Mouse (Mus musculus) neural tube, embryonic 14.5 days (tissue): ENCODE data around the gene Olfr102. TPM values are rescaled to one million over a fixed set of nuclear protein-coding genes. Genes with fewer than 3 reads are reported as not detected.

Source experiments
- ATAC-seq: fragments of 200-750 bp; cut with Nextera tagmentation; 2 replicates; pipeline ENCODE4 v1.8.0; 2017; ENCODE audit warnings: low read depth, mild to moderate bottlenecking, moderate TSS enrichment, moderate library complexity
- H3K27ac ChIP-seq: fragments of 300-500 bp; sonication (generic); 2 replicates; pipeline ENCODE4 v1.5.1; 2014; ENCODE audit warnings: low read depth, mild to moderate bottlenecking, control low read depth, low read length, moderate library complexity, mixed read lengths
- H3K27me3 ChIP-seq: fragments of 300-500 bp; sonication (generic); 2 replicates; pipeline ENCODE4 v1.6.1; 2014; ENCODE audit warnings: low read length; ENCODE audit not compliant: control insufficient read depth, insufficient read depth
- H3K36me3 ChIP-seq: fragments of 300-500 bp; sonication (generic); 2 replicates; pipeline ENCODE4 v1.6.1; 2014; ENCODE audit warnings: low read length, mixed read lengths; ENCODE audit not compliant: control insufficient read depth, insufficient read depth
- H3K4me1 ChIP-seq: fragments of 300-500 bp; sonication (generic); 2 replicates; pipeline ENCODE4 v1.6.1; 2014; ENCODE audit warnings: low read length; ENCODE audit not compliant: control insufficient read depth, insufficient read depth
- H3K4me2 ChIP-seq: fragments of 300-500 bp; sonication (generic); 2 replicates; pipeline ENCODE4 v1.6.1; 2014; ENCODE audit warnings: mild to moderate bottlenecking, low read depth, low read length, control low read depth
- H3K4me3 ChIP-seq: fragments of 300-500 bp; sonication (generic); 2 replicates; pipeline ENCODE4 v1.5.1; 2014; ENCODE audit warnings: low read depth, low read length, control low read depth, mixed read lengths
- H3K9ac ChIP-seq: fragments of 300-500 bp; sonication (generic); replicated peaks from 2 replicates; pipeline ENCODE4 v1.6.1; 2014; ENCODE audit warnings: low read depth, mild to moderate bottlenecking, control low read depth, low read length, mixed read lengths
- H3K9me3 ChIP-seq: fragments of 300-500 bp; sonication (generic); 2 replicates; pipeline ENCODE4 v1.6.1; 2016; ENCODE audit warnings: low read length; ENCODE audit not compliant: control insufficient read depth
- WGBS: fragments of 180-500 bp; shearing (Covaris S2); extraction: QIAGEN DNeasy Blood & Tissue Kit; methylation state at CpG from one replicate; pipeline ENCODE4 v1.1.7; 2014; 5-methylcytosine and 5-hydroxymethylcytosine counted together
- polyA plus RNA-seq: library from polyadenylated mRNA; unstranded; fragments of >200 nt; fragmentation: Nextera tagmentation; extraction: Ambion mirVana; gene quantifications from 2 replicates; pipeline ENCODE4 v1.2.1, GENCODE M21; 2014

Olfr102 gene
- polyA plus RNA-seq = not detected in 2 replicates

GRCm38 (mm10) chr17:37316954-37317353 is at the start of gene Olfr102:
TSS of gene Olfr102 (minus strand) at chr17:37317054.
- no peaks in the 10 kb centered on the region for H3K36me3 ChIP-seq
- H3K9me3 ChIP-seq = no peaks in the 10 kb centered on the region
- H3K9ac ChIP-seq = no peak within 1 kb of the TSS
- H3K4me2 ChIP-seq = no peak within 1 kb of the TSS
- no peaks in the 10 kb centered on the region for H3K4me1 ChIP-seq
- H3K4me3 ChIP-seq = no peak within 1 kb of the TSS
- H3K27ac ChIP-seq = no peak within 1 kb of the TSS
- no peak for ATAC-seq
- H3K27me3 ChIP-seq = no peaks in the 10 kb centered on the region

GRCm38 (mm10) chr17:37359282-37359681 is 42.4 kb upstream of the Olfr102 start, which contains the start of gene Olfr104-ps:
TSS of gene Olfr104-ps (plus strand) at chr17:37359582.
- Histone ChIP-seq H3K27ac (no peak within 1 kb of the TSS), H3K4me3 (no peak within 1 kb of the TSS), H3K36me3 (no peaks in the 10 kb centered on the region), H3K27me3 (no peaks in the 10 kb centered on the region), H3K4me2 (no peak within 1 kb of the TSS), H3K4me1 (no peaks in the 10 kb centered on the region), H3K9me3 (no peaks in the 10 kb centered on the region), H3K9ac (no peak within 1 kb of the TSS)
- ATAC-seq = no peak

GRCm38 (mm10) chr17:37339598-37339997 is 22.7 kb upstream of the Olfr102 start, which contains the start of gene Olfr103:
TSS of gene Olfr103 (minus strand) at chr17:37339698.
- Histone ChIP-seq H3K4me3 (no peak within 1 kb of the TSS), H3K4me2 (no peak within 1 kb of the TSS), H3K27ac (no peak within 1 kb of the TSS), H3K36me3 (no peaks in the 10 kb centered on the region), H3K9ac (no peak within 1 kb of the TSS), H3K9me3 (no peaks in the 10 kb centered on the region), H3K27me3 (no peaks in the 10 kb centered on the region), H3K4me1 (no peaks in the 10 kb centered on the region)
- 91% methylated on average over 2 of the region's 2 CpGs for WGBS
- ATAC-seq = no peak

GRCm38 (mm10) chr17:37310146-37310699 is 6.6 kb downstream of the Olfr102 start:
- H3K27ac ChIP-seq = no peak overlapping the region
- H3K9me3 ChIP-seq = no peaks in the 10 kb centered on the region
- H3K9ac ChIP-seq = no peak overlapping the region
- ATAC-seq = no peak
- H3K4me3 ChIP-seq = no peak overlapping the region
- H3K27me3 ChIP-seq = no peaks in the 10 kb centered on the region
- H3K4me1 ChIP-seq = no peaks in the 10 kb centered on the region
- no peak overlapping the region for H3K4me2 ChIP-seq
- H3K36me3 ChIP-seq = no peaks in the 10 kb centered on the region
- WGBS = 52% methylated on average over 2 of the region's 2 CpGs

GRCm38 (mm10) chr17:37308483-37308882 is 8.4 kb downstream of the Olfr102 start:
- Histone ChIP-seq H3K4me2 (no peak overlapping the region), H3K4me1 (no peaks in the 10 kb centered on the region), H3K9ac (no peak overlapping the region), H3K36me3 (no peaks in the 10 kb centered on the region), H3K27ac (no peak overlapping the region), H3K9me3 (no peaks in the 10 kb centered on the region), H3K4me3 (no peak overlapping the region), H3K27me3 (no peaks in the 10 kb centered on the region)
- ATAC-seq = no peak
- WGBS = 38% methylated on average over 4 of the region's 4 CpGs

GRCm38 (mm10) chr17:37304213-37304612 is 12.6 kb downstream of the Olfr102 start, which contains the start of gene Olfr101:
TSS of gene Olfr101 (minus strand) at chr17:37304313.
- Histone ChIP-seq H3K27ac (no peak within 1 kb of the TSS), H3K9me3 (no peaks in the 10 kb centered on the region), H3K4me3 (no peak within 1 kb of the TSS), H3K4me2 (no peak within 1 kb of the TSS), H3K27me3 (no peaks in the 10 kb centered on the region), H3K4me1 (no peaks in the 10 kb centered on the region), H3K36me3 (no peaks in the 10 kb centered on the region), H3K9ac (no peak within 1 kb of the TSS)
- 85% methylated on average over 4 of the region's 4 CpGs for WGBS
- ATAC-seq = no peak

- WGBS = 76% methylated on average over 1 of the region's 1 CpGs
- Histone ChIP-seq H3K4me1 (no peaks in the 10 kb centered on the region), H3K36me3 (no peaks in the 10 kb centered on the region), H3K27me3 (no peaks in the 10 kb centered on the region), H3K4me2 (no peak within 1 kb of the TSS), H3K4me3 (no peak within 1 kb of the TSS), H3K27ac (no peak within 1 kb of the TSS), H3K9me3 (no peaks in the 10 kb centered on the region), H3K9ac (no peak within 1 kb of the TSS)
- no peak for ATAC-seq
Measured at GRCm38 (mm10) chr17:37283360-37283759, 33.5 kb downstream of the Olfr102 start, which contains the start of gene Olfr99. TSS of gene Olfr99 (minus strand) at chr17:37283460.

- no peak overlapping the region for H3K27ac ChIP-seq
- no peaks in the 10 kb centered on the region for H3K27me3 ChIP-seq
- ATAC-seq = no peak
- H3K36me3 ChIP-seq = no peaks in the 10 kb centered on the region
- H3K4me1 ChIP-seq = no peaks in the 10 kb centered on the region
- no peak overlapping the region for H3K4me3 ChIP-seq
- no peak overlapping the region for H3K4me2 ChIP-seq
- WGBS = 96% methylated on average over 1 of the region's 1 CpGs
- H3K9me3 ChIP-seq = no peaks in the 10 kb centered on the region
- H3K9ac ChIP-seq = no peak overlapping the region
Measured at GRCm38 (mm10) chr17:37280331-37280730, 36.5 kb downstream of the Olfr102 start.

GRCm38 (mm10) chr17:37276573-37276972 is 40.3 kb downstream of the Olfr102 start:
- H3K36me3 ChIP-seq = no peaks in the 10 kb centered on the region
- no peaks in the 10 kb centered on the region for H3K4me1 ChIP-seq
- H3K27ac ChIP-seq = no peak overlapping the region
- no peak overlapping the region for H3K9ac ChIP-seq
- ATAC-seq = no peak
- no peaks in the 10 kb centered on the region for H3K9me3 ChIP-seq
- H3K27me3 ChIP-seq = no peaks in the 10 kb centered on the region
- no peak overlapping the region for H3K4me2 ChIP-seq
- H3K4me3 ChIP-seq = no peak overlapping the region
